Mouse (Mus musculus) forebrain, embryonic 14.5 days (tissue): ENCODE data around the gene Gm20741. TPM values are rescaled to one million over a fixed set of nuclear protein-coding genes. Genes with fewer than 3 reads are reported as not detected.
A peak's percentile ranks its signal among the peaks of the same experiment; 100 is the strongest.

Experiments
- ATAC-seq: fragments of 200-750 bp; cut with Nextera tagmentation; 2 replicates; pipeline ENCODE4 v1.8.0; 2017; ENCODE audit warnings: mild to moderate bottlenecking, moderate library complexity
- DNase-seq: peaks from one replicate; pipeline ENCODE4 v3.0.0-alpha.2; 2015; ENCODE audit warnings: low spot score
- H3K27ac ChIP-seq: fragments of 300-500 bp; sonication (generic); 2 replicates; pipeline ENCODE4 v1.5.1; 2014; ENCODE audit warnings: low read depth, mild to moderate bottlenecking, control low read depth, low read length, moderate library complexity
- H3K27me3 ChIP-seq: fragments of 300-500 bp; sonication (generic); replicated peaks from 2 replicates; pipeline ENCODE4 v1.6.1; 2014; ENCODE audit warnings: low read length, control low read depth, mixed read lengths; ENCODE audit not compliant: control insufficient read depth, insufficient read depth
- H3K36me3 ChIP-seq: fragments of 300-500 bp; sonication (generic); 2 replicates; pipeline ENCODE4 v1.6.1; 2014; ENCODE audit warnings: low read length, control low read depth; ENCODE audit not compliant: control insufficient read depth, insufficient read depth
- H3K4me1 ChIP-seq: fragments of 300-500 bp; sonication (generic); 2 replicates; pipeline ENCODE4 v1.6.1; 2014; ENCODE audit warnings: antibody characterized with exemption, low read length, control low read depth; ENCODE audit not compliant: control insufficient read depth, insufficient read depth
- H3K4me2 ChIP-seq: fragments of 300-500 bp; sonication (generic); 2 replicates; pipeline ENCODE4 v1.6.1; 2014; ENCODE audit warnings: mild to moderate bottlenecking, control low read depth, low read length
- H3K4me3 ChIP-seq: fragments of 300-500 bp; sonication (generic); 2 replicates; pipeline ENCODE4 v1.5.1; 2014; ENCODE audit warnings: low read depth, low read length, control low read depth
- H3K9ac ChIP-seq: fragments of 300-500 bp; sonication (generic); 2 replicates; pipeline ENCODE4 v1.6.1; 2014; ENCODE audit warnings: mild to moderate bottlenecking, low read length, control low read depth, moderate library complexity
- H3K9me3 ChIP-seq: fragments of 300-500 bp; sonication (generic); replicated peaks from 2 replicates; pipeline ENCODE4 v1.6.1; 2016; ENCODE audit warnings: low read length, control low read depth, mixed read lengths; ENCODE audit not compliant: control insufficient read depth
- WGBS: fragments of 180-500 bp; shearing (Covaris S2); extraction: QIAGEN DNeasy Blood & Tissue Kit; methylation state at CpG from one replicate; pipeline ENCODE4 v1.1.7; 2014; 5-methylcytosine and 5-hydroxymethylcytosine counted together
- polyA plus RNA-seq: library from polyadenylated mRNA; unstranded; fragments of >200 nt; fragmentation: Nextera tagmentation; extraction: Ambion mirVana; gene quantifications from 2 replicates; pipeline ENCODE4 v1.2.1, GENCODE M21; 2014

Gm20741 gene
- not detected in 2 replicates for polyA plus RNA-seq

DNA sequence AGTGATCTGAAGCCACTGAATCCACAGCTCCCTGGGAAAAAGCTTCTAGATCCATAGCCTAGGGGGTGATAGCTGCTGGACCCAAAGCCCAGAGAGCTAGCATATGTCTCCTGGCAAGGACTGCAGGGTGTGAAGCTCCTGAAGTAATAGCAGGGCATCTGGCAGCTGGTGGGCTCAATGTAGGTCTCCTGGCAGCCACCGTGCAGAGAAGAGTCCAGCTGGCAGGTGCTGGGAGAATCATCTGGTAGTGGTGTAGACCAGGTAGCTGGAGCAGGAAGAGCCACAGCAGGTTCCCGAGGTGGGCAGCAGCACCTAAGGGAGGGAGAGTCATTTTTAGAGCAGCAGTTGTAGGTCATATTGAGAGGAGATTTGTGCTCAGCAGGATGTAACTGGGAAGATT is at the start of gene Gm20741:
TSS of gene Gm20741 (minus strand) at position 394 of the 400 bp plus-strand sequence.
- no peaks in the 10 kb centered on the region for H3K4me1 ChIP-seq
- no peaks in the 10 kb centered on the region for H3K27me3 ChIP-seq
- WGBS, result 93% methylated on average over 2 of the region's 2 CpGs
- H3K9me3 ChIP-seq, result no peaks in the 10 kb centered on the region
- DNase-seq (no peak), ATAC-seq (no peak)
- no peak within 1 kb of the TSS for H3K27ac ChIP-seq
- H3K36me3 ChIP-seq, result no peaks in the 10 kb centered on the region
- H3K4me3 ChIP-seq, result no peak within 1 kb of the TSS
- H3K4me2 ChIP-seq, result no peak within 1 kb of the TSS
- no peak within 1 kb of the TSS for H3K9ac ChIP-seq

DNA sequence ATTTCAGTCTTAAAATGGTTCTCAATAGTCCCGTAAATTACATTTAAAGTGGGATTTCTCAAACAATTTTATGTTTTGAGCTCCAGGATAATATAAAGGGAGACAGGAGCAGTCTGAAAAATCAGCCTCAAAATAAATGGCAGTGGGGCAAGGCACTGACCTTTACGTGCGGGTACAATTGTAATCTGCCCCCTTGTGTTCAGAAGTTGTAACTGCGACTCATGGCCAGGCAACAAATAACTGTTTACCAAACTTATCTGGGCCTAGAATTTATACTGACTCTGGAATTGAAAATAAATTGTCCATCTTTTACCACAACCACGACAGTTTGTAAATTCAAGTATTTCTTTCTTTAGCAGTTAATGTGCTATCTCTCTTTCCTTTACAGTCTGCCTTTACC is 39.4 kb upstream of the Gm20741 start:
- H3K36me3 ChIP-seq, result no peaks in the 10 kb centered on the region
- no peak overlapping the region for H3K27ac ChIP-seq
- H3K4me3 ChIP-seq, result no peak overlapping the region
- no peak overlapping the region for H3K9ac ChIP-seq
- no peaks in the 10 kb centered on the region for H3K9me3 ChIP-seq
- H3K4me1 ChIP-seq, result no peaks in the 10 kb centered on the region
- no peak overlapping the region for H3K4me2 ChIP-seq
- H3K27me3 ChIP-seq, result no peaks in the 10 kb centered on the region
- WGBS, result 11% methylated on average over 5 of the region's 5 CpGs
- DNase-seq (peak; percentile 51), ATAC-seq (no peak)

DNA sequence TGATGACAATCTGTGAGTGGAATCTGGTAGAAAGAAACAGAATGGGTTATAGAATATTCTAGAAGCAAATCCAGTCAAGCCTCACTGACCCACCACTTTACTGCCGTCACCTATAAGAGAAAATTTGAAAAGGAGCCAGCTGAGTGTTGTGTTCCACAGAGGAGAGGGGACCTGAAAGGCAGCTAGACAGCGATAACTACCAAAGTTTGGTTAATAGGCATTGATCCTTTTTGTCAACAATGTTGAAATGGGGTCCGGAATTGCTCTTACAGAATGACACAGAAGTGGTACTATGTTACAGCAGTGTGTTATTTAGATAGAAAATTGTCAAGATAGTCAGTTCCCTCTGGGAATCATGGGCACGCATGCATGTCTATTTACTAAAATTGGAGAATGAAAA is 36.5 kb upstream of the Gm20741 start:
- DNase-seq, result no peak
- Histone ChIP-seq H3K9me3 (no peaks in the 10 kb centered on the region), H3K27me3 (no peaks in the 10 kb centered on the region), H3K9ac (no peak overlapping the region), H3K4me2 (no peak overlapping the region), H3K27ac (no peak overlapping the region), H3K4me1 (no peaks in the 10 kb centered on the region), H3K4me3 (no peak overlapping the region), H3K36me3 (no peaks in the 10 kb centered on the region)
- 86% methylated on average over 4 of the region's 4 CpGs for WGBS
- ATAC-seq, result no peak

DNA sequence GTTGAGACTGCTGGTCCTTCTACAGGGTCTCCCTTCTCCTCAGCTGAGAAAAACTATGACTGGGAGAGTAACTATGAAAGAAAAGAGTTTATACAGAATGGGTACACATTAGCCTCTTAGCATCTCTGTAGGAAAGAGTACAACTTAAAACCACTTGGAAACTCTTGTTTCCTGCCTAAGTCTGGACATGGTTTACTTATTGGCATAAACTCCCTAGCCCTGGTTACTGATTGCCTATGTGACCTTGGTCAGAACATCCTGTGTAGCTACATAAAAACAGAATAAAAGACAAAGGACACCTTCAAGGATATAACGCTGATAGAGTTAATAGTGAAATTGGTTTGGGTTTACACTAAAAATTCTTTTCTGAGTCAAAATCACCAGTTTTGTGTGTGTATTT is 35.3 kb upstream of the Gm20741 start:
- H3K27ac ChIP-seq, result no peak overlapping the region
- WGBS, result 92% methylated on average over 1 of the region's 1 CpGs
- no peaks in the 10 kb centered on the region for H3K36me3 ChIP-seq
- no peaks in the 10 kb centered on the region for H3K4me1 ChIP-seq
- no peaks in the 10 kb centered on the region for H3K27me3 ChIP-seq
- ATAC-seq (no peak), DNase-seq (no peak)
- H3K4me3 ChIP-seq, result no peak overlapping the region
- H3K9ac ChIP-seq, result no peak overlapping the region
- H3K9me3 ChIP-seq, result no peaks in the 10 kb centered on the region
- no peak overlapping the region for H3K4me2 ChIP-seq

DNA sequence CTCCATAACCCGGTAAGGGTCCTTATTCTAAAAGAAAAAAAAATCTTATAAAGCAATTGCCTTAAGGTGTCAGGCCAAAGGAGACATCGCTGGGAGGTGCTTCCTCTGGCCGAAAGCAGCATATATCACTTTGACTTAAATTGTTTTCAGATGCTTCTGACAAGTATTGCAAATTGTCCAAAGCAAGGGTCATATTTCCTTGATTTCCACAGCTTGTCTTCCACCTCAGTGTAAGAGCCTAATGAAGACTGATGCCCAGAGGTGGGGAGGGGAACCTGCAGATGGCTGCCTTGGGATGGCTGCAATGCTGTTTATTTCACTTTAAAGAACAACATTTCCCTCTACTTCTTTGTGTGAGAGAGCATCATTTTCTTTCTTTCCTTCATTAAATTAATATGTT is 15.0 kb upstream of the Gm20741 start:
- H3K9me3 ChIP-seq, result no peaks in the 10 kb centered on the region
- no peak overlapping the region for H3K4me3 ChIP-seq
- no peaks in the 10 kb centered on the region for H3K27me3 ChIP-seq
- 82% methylated on average over 3 of the region's 3 CpGs for WGBS
- no peak overlapping the region for H3K9ac ChIP-seq
- no peak overlapping the region for H3K4me2 ChIP-seq
- no peak overlapping the region for H3K27ac ChIP-seq
- H3K36me3 ChIP-seq, result no peaks in the 10 kb centered on the region
- DNase-seq (no peak), ATAC-seq (no peak)
- no peaks in the 10 kb centered on the region for H3K4me1 ChIP-seq

DNA sequence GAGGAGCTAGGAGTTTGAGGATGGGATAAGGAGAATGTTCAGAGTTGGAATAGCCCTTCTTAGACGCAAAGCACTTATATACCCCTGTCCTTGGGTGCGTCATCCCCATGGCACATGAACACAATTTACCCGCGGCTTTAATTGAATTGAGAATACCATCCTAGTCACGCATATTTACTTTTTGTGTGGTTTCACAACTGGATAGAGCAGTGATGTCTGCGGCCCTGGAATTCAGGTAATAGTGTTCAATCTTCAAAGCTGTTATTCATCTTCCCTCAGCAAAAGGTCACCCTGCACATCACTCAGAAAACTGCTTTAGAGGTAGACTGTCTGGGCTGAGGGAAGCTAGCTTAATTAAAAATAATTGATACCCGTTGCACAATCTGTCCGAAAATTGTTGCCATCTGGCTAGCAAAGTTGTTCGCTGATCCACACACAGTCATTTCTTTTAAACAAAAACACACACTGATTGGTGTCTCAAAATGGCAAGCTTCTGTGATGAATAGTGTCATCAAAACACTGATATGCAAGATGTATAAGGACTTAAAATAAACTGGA is 14.2 kb upstream of the Gm20741 start, which contains the start of gene Krtap14:
TSS of gene Krtap14 (minus strand) at position 51 of the 558 bp plus-strand sequence.
- ATAC-seq (peak; percentile 77), DNase-seq (peak; percentile 63)
- no peaks in the 10 kb centered on the region for H3K36me3 ChIP-seq
- no peaks in the 10 kb centered on the region for H3K27me3 ChIP-seq
- H3K4me1 ChIP-seq, result no peaks in the 10 kb centered on the region
- no peak within 1 kb of the TSS for H3K27ac ChIP-seq
- no peak within 1 kb of the TSS for H3K4me2 ChIP-seq
- no peaks in the 10 kb centered on the region for H3K9me3 ChIP-seq
- no peak within 1 kb of the TSS for H3K9ac ChIP-seq
- H3K4me3 ChIP-seq, result no peak within 1 kb of the TSS
- WGBS, result 70% methylated on average over 9 of the region's 9 CpGs

DNA sequence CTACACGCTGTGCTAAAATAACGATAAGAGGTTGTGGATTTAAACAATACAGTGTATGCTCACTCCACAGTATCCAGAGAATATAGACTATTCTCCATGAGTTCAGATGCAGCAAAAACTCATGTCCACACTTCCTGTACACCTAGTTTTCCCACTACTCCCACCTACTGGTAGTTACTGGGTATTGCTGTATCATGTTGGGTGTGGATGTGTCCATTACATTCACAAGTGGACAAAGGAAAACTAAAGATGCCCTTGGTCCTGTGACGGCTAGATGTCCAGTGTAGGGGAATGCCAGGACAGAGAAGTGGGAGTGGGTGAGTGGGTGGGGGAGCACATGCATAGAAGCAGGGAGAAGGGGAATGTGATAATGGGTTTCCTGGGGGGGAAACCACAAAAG is 11.7 kb upstream of the Gm20741 start:
- Histone ChIP-seq H3K4me3 (no peak overlapping the region), H3K36me3 (no peaks in the 10 kb centered on the region), H3K27me3 (no peaks in the 10 kb centered on the region), H3K4me1 (no peaks in the 10 kb centered on the region), H3K4me2 (no peak overlapping the region), H3K27ac (no peak overlapping the region), H3K9ac (no peak overlapping the region), H3K9me3 (no peaks in the 10 kb centered on the region)
- DNase-seq (peak; percentile 45), ATAC-seq (no peak)
- WGBS, result 80% methylated on average over 3 of the region's 3 CpGs

DNA sequence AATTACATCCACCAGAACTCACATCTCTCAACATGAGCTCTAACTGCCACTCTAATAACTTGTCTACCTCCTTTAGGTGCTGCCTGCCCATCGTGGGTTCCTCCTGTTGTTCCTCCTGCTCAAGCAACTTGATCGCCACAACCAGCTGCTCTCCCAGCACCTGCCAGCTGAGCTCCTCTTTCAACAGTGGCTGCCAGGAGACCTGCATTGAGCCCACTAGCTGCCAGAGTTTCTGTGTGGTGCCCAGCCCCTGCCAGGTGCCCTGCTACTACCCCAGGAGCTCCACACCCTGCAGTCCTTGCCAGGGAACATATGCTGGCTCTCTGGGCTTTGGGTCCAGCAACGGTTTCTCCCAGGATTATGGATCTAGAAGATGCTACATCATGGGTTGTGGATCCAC is 8.0 kb upstream of the Gm20741 start, which contains the start of gene Krtap15:
TSS of gene Krtap15 (plus strand) at position 150 of the 400 bp plus-strand sequence.
- ATAC-seq (no peak), DNase-seq (no peak)
- H3K4me3 ChIP-seq, result no peak within 1 kb of the TSS
- 90% methylated on average over 3 of the region's 3 CpGs for WGBS
- H3K27ac ChIP-seq, result no peak within 1 kb of the TSS
- no peak within 1 kb of the TSS for H3K4me2 ChIP-seq
- no peaks in the 10 kb centered on the region for H3K36me3 ChIP-seq
- no peaks in the 10 kb centered on the region for H3K9me3 ChIP-seq
- H3K27me3 ChIP-seq, result no peaks in the 10 kb centered on the region
- H3K9ac ChIP-seq, result no peak within 1 kb of the TSS
- no peaks in the 10 kb centered on the region for H3K4me1 ChIP-seq

DNA sequence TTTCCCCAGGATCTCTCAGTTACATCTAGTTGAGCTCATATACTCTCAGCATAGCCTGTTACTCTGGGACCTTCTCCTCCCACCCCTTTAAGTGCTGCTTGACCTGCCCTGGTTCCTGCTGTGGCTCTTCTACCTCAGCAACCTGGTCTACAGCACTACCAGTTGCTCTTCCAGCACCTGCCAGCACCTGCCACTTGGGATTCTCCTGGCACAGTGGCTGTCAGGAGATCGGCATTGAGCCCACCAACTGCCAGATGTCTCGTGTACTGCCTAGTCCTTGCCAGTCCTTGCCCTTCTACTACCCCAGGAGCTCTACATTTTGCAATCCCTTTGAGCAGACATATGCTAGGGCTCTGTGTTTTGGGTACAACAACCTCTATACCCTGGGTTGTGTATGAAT is 25.2 kb downstream of the Gm20741 start:
- H3K4me3 ChIP-seq, result no peak overlapping the region
- ATAC-seq (no peak), DNase-seq (no peak)
- WGBS, result 88% methylated on average over 2 of the region's 2 CpGs
- H3K9ac ChIP-seq, result no peak overlapping the region
- no peaks in the 10 kb centered on the region for H3K27me3 ChIP-seq
- no peaks in the 10 kb centered on the region for H3K4me1 ChIP-seq
- H3K36me3 ChIP-seq, result no peaks in the 10 kb centered on the region
- H3K9me3 ChIP-seq, result no peaks in the 10 kb centered on the region
- H3K27ac ChIP-seq, result no peak overlapping the region
- H3K4me2 ChIP-seq, result no peak overlapping the region
